Mouse (Mus musculus): Measurements from ENCODE around the gene Pik3c2b. TPM values are rescaled to one million over a fixed set of nuclear protein-coding genes. Genes with fewer than 3 reads are reported as not detected.

Pik3c2b gene
- polyA plus RNA-seq, 1 experiment from 2014 or later: 7.1 TPM

- DNase-seq (ENCODE audit: low spot score) (no peak), ATAC-seq (ENCODE audit: low read depth) (no peak; the same call in 1 of the 2 replicates)
- H3K4me3 ChIP-seq (ENCODE audit: low read depth, low read length): no peak overlapping the region
- H3K4me1 ChIP-seq (ENCODE audit: control insufficient read depth, insufficient read depth, low read length): peaks cover 19% of the 10 kb centered on the region; the same call in 1 of the 2 replicates
- H3K9ac ChIP-seq (ENCODE audit: low read depth, low read length): no peak overlapping the region
- H3K27me3 ChIP-seq (replicated peaks; ENCODE audit: control insufficient read depth, insufficient read depth, low read length): no peaks in the 10 kb centered on the region
- H3K4me2 ChIP-seq (ENCODE audit: low read depth, low read length): no peak overlapping the region
- 69% methylated on average over 16 of the region's 16 CpGs for whole genome bisulfite sequencing
- no peaks in the 10 kb centered on the region for H3K9me3 ChIP-seq (ENCODE audit: control insufficient read depth, low read length)
- peaks cover 15% of the 10 kb centered on the region; the same call in 1 of the 2 replicates for H3K36me3 ChIP-seq (ENCODE audit: control insufficient read depth, insufficient read depth, low read length)
- H3K27ac ChIP-seq (replicated peaks; ENCODE audit: low read depth, low read length): peak overlapping the region; percentile 39; the same call in 1 of the 2 replicates
Observed at GRCm38 (mm10) chr1:133071666-133072381, 26.4 kb downstream of the Pik3c2b start.

- Histone ChIP-seq H3K4me3 (ENCODE audit: low read depth, low read length) (no peak overlapping the region), H3K9ac (ENCODE audit: low read depth, low read length) (0 out of 2 replicates have a peak overlapping the region, but pooled peaks have one; percentile 19), H3K36me3 (ENCODE audit: control insufficient read depth, insufficient read depth, low read length) (0 out of 2 replicates have a peak, but pooled peaks cover 6% of the 10 kb centered on the region), H3K9me3 (ENCODE audit: control insufficient read depth, low read length) (no peaks in the 10 kb centered on the region), H3K4me1 (ENCODE audit: control insufficient read depth, insufficient read depth, low read length) (peaks cover 24% of the 10 kb centered on the region), H3K4me2 (ENCODE audit: low read depth, low read length) (no peak overlapping the region), H3K27me3 (replicated peaks; ENCODE audit: control insufficient read depth, insufficient read depth, low read length) (no peaks in the 10 kb centered on the region), H3K27ac (replicated peaks; ENCODE audit: low read depth, low read length) (0 out of 2 replicates have a peak overlapping the region, but pooled peaks have one; percentile 30)
- 48% methylated on average over 9 of the region's 9 CpGs for WGBS
- ATAC-seq (ENCODE audit: low read depth) (no peak), DNase-seq (ENCODE audit: low spot score) (no peak)
Observed at GRCm38 (mm10) chr1:133073327-133073856, 27.9 kb downstream of the Pik3c2b start.

GRCm38 (mm10) chr1:133074541-133074940 lies 29.1 kb downstream of the Pik3c2b start:
- H3K9me3 ChIP-seq (ENCODE audit: control insufficient read depth, low read length): no peaks in the 10 kb centered on the region
- 97% methylated on average over 13 of the region's 13 CpGs for WGBS
- ATAC-seq (ENCODE audit: low read depth) (no peak), DNase-seq (ENCODE audit: low spot score) (no peak)
- H3K27me3 ChIP-seq (replicated peaks; ENCODE audit: control insufficient read depth, insufficient read depth, low read length): no peaks in the 10 kb centered on the region
- H3K4me1 ChIP-seq (ENCODE audit: control insufficient read depth, insufficient read depth, low read length): peaks cover 20% of the 10 kb centered on the region
- no peak overlapping the region for H3K27ac ChIP-seq (replicated peaks; ENCODE audit: low read depth, low read length)
- no peak overlapping the region for H3K9ac ChIP-seq (ENCODE audit: low read depth, low read length)
- H3K36me3 ChIP-seq (ENCODE audit: control insufficient read depth, insufficient read depth, low read length): peaks cover 11% of the 10 kb centered on the region; the same call in 1 of the 2 replicates
- no peak overlapping the region for H3K4me3 ChIP-seq (ENCODE audit: low read depth, low read length)
- H3K4me2 ChIP-seq (ENCODE audit: low read depth, low read length): no peak overlapping the region

GRCm38 (mm10) chr1:133075651-133076400 lies 30.4 kb downstream of the Pik3c2b start:
- no peak overlapping the region for H3K4me3 ChIP-seq (ENCODE audit: low read depth, low read length)
- H3K36me3 ChIP-seq (ENCODE audit: control insufficient read depth, insufficient read depth, low read length): peaks cover 14% of the 10 kb centered on the region
- no peaks in the 10 kb centered on the region for H3K27me3 ChIP-seq (replicated peaks; ENCODE audit: control insufficient read depth, insufficient read depth, low read length)
- 86% methylated on average over 6 of the region's 6 CpGs for WGBS
- no peak for ATAC-seq (ENCODE audit: low read depth)
- H3K4me2 ChIP-seq (ENCODE audit: low read depth, low read length): no peak overlapping the region
- H3K9ac ChIP-seq (ENCODE audit: low read depth, low read length): no peak overlapping the region
- DNase-seq (ENCODE audit: low spot score): no peak
- H3K4me1 ChIP-seq (ENCODE audit: control insufficient read depth, insufficient read depth, low read length): peaks cover 10% of the 10 kb centered on the region
- H3K27ac ChIP-seq (replicated peaks; ENCODE audit: low read depth, low read length): no peak overlapping the region
- H3K9me3 ChIP-seq (ENCODE audit: control insufficient read depth, low read length): no peaks in the 10 kb centered on the region

- Histone ChIP-seq H3K9me3 (ENCODE audit: control insufficient read depth, low read length) (no peaks in the 10 kb centered on the region), H3K9ac (ENCODE audit: low read depth, low read length) (no peak overlapping the region), H3K27me3 (replicated peaks; ENCODE audit: control insufficient read depth, insufficient read depth, low read length) (no peaks in the 10 kb centered on the region), H3K27ac (replicated peaks; ENCODE audit: low read depth, low read length) (peak overlapping the region; percentile 52; the same call in 1 of the 2 replicates), H3K36me3 (ENCODE audit: control insufficient read depth, insufficient read depth, low read length) (peaks cover 23% of the 10 kb centered on the region), H3K4me3 (ENCODE audit: low read depth, low read length) (no peak overlapping the region), H3K4me2 (ENCODE audit: low read depth, low read length) (no peak overlapping the region), H3K4me1 (ENCODE audit: control insufficient read depth, insufficient read depth, low read length) (peaks cover 8% of the 10 kb centered on the region)
- DNase-seq (ENCODE audit: low spot score): peak; percentile 55
- ATAC-seq (ENCODE audit: low read depth): 0 out of 2 replicates have a peak, but pooled peaks have one; percentile 28
- 50% methylated on average over 20 of the region's 20 CpGs for WGBS
Observed at GRCm38 (mm10) chr1:133076681-133077514, 31.4 kb downstream of the Pik3c2b start.

GRCm38 (mm10) chr1:133077606-133078337 lies 32.3 kb downstream of the Pik3c2b start:
- WGBS: 45% methylated on average over 12 of the region's 12 CpGs
- Histone ChIP-seq H3K27me3 (replicated peaks; ENCODE audit: control insufficient read depth, insufficient read depth, low read length) (no peaks in the 10 kb centered on the region), H3K36me3 (ENCODE audit: control insufficient read depth, insufficient read depth, low read length) (peaks cover 29% of the 10 kb centered on the region), H3K9ac (ENCODE audit: low read depth, low read length) (no peak overlapping the region), H3K4me2 (ENCODE audit: low read depth, low read length) (no peak overlapping the region), H3K27ac (replicated peaks; ENCODE audit: low read depth, low read length) (peak overlapping the region; percentile 52), H3K4me3 (ENCODE audit: low read depth, low read length) (no peak overlapping the region), H3K4me1 (ENCODE audit: control insufficient read depth, insufficient read depth, low read length) (peaks cover 8% of the 10 kb centered on the region), H3K9me3 (ENCODE audit: control insufficient read depth, low read length) (no peaks in the 10 kb centered on the region)
- ATAC-seq (ENCODE audit: low read depth) (peak; percentile 41), DNase-seq (ENCODE audit: low spot score) (peak; percentile 74)

- peaks cover 8% of the 10 kb centered on the region; the same call in 1 of the 2 replicates for H3K4me1 ChIP-seq (ENCODE audit: control insufficient read depth, insufficient read depth, low read length)
- H3K27ac ChIP-seq (replicated peaks; ENCODE audit: low read depth, low read length): peak overlapping the region; percentile 3; the same call in 1 of the 2 replicates
- no peak overlapping the region for H3K4me3 ChIP-seq (ENCODE audit: low read depth, low read length)
- H3K36me3 ChIP-seq (ENCODE audit: control insufficient read depth, insufficient read depth, low read length): peaks cover 29% of the 10 kb centered on the region
- H3K9me3 ChIP-seq (ENCODE audit: control insufficient read depth, low read length): no peaks in the 10 kb centered on the region
- ATAC-seq (ENCODE audit: low read depth) (peak; percentile 26; the same call in 1 of the 2 replicates), DNase-seq (ENCODE audit: low spot score) (no peak)
- H3K27me3 ChIP-seq (replicated peaks; ENCODE audit: control insufficient read depth, insufficient read depth, low read length): no peaks in the 10 kb centered on the region
- no peak overlapping the region for H3K9ac ChIP-seq (ENCODE audit: low read depth, low read length)
- 41% methylated on average over 1 of the region's 1 CpGs for WGBS
- H3K4me2 ChIP-seq (ENCODE audit: low read depth, low read length): no peak overlapping the region
Observed at GRCm38 (mm10) chr1:133078338-133078727, 32.9 kb downstream of the Pik3c2b start.

Measured in embryonic facial prominence, embryonic 14.5 days (tissue).